Mouse (Mus musculus): ENCODE data around the gene Zg16.
A peak's percentile ranks its signal among the peaks of the same experiment; 100 is the strongest.
"Not testable (repeated sequence)": the region's sequence is repeated elsewhere in the genome, so short reads cannot be mapped to it uniquely, and the experiment has no call there.

Gene Zg16

GRCm38 (mm10) chr7:127103960-127104359 is 16.8 kb upstream of the Zg16 start:
- no peak for DNase-seq

GRCm38 (mm10) chr7:127102148-127102547 is 15.0 kb upstream of the Zg16 start:
- no peak for DNase-seq

GRCm38 (mm10) chr7:127101451-127102016 is 14.4 kb upstream of the Zg16 start:
- no peak for DNase-seq

GRCm38 (mm10) chr7:127099528-127099927 is 12.4 kb upstream of the Zg16 start:
- DNase-seq, result no peak

GRCm38 (mm10) chr7:127098950-127099349 is 11.8 kb upstream of the Zg16 start:
- DNase-seq, result no peak

- DNase-seq, result no peak
Measured at GRCm38 (mm10) chr7:127098521-127098920, 11.4 kb upstream of the Zg16 start.

GRCm38 (mm10) chr7:127096456-127096855 is 9.3 kb upstream of the Zg16 start:
- DNase-seq, result no peak

GRCm38 (mm10) chr7:127093914-127094313 is 6.8 kb upstream of the Zg16 start:
- DNase-seq, result no peak

- peak; percentile 42 for DNase-seq
Measured at GRCm38 (mm10) chr7:127091114-127091896, 4.2 kb upstream of the Zg16 start, which contains the start of gene AI467606. AI467606 (plus strand) TSS chr7:127091359.

GRCm38 (mm10) chr7:127090154-127091113 is 3.3 kb upstream of the Zg16 start:
- DNase-seq, result no peak

GRCm38 (mm10) chr7:127088901-127089845 is 2.0 kb upstream of the Zg16 start:
- no peak for DNase-seq

- DNase-seq, result no peak
Measured at GRCm38 (mm10) chr7:127088083-127088482, 955 bp upstream of the Zg16 start.

- not testable (repeated sequence) for DNase-seq
Measured at GRCm38 (mm10) chr7:127085751-127086150, 1.4 kb downstream of the Zg16 start.

- no peak for DNase-seq
Measured at GRCm38 (mm10) chr7:127084794-127085193, 2.3 kb downstream of the Zg16 start.

- no peak for DNase-seq
Measured at GRCm38 (mm10) chr7:127083689-127084088, 3.4 kb downstream of the Zg16 start.

GRCm38 (mm10) chr7:127082995-127083394 is 4.1 kb downstream of the Zg16 start:
- DNase-seq, result no peak

GRCm38 (mm10) chr7:127082271-127082670 is 4.9 kb downstream of the Zg16 start:
- DNase-seq, result no peak

- DNase-seq, result no peak
Measured at GRCm38 (mm10) chr7:127080045-127080444, 7.1 kb downstream of the Zg16 start.

GRCm38 (mm10) chr7:127077692-127078091 is 9.4 kb downstream of the Zg16 start:
- no peak for DNase-seq

GRCm38 (mm10) chr7:127076188-127076587 is 10.9 kb downstream of the Zg16 start:
- DNase-seq, result peak; percentile 73

GRCm38 (mm10) chr7:127073221-127073620 is 13.9 kb downstream of the Zg16 start:
- peak; percentile 27 for DNase-seq

GRCm38 (mm10) chr7:127070871-127071413 is 16.2 kb downstream of the Zg16 start:
- no peak for DNase-seq

Measured in kidney, postnatal 14 days (tissue).